Mouse (Mus musculus) gastrocnemius, postnatal 36 days (tissue): ENCODE measurements at regions not wholly inside any gene's neighbourhood (a gene's known extent, or its start where the extent isn't known, plus 50 kb on each side); places are given as distances from the start of the nearest gene placed in this dataset.

ENCODE experiments used
- DNase-seq, 2 experiments: peaks; one replicate each; pipeline ENCODE4 v3.0.0; 2022
- intact Hi-C: fragments of 180-260 bp; cut with DNase I; formaldehyde crosslinking; loops from one replicate; pipeline ENCODE4 v1.15.1; 2025

GRCm38 (mm10) chr11:113192086-113192856 is 410.2 kb downstream of the Sox9 start:
- intact Hi-C loops: no loop called here
- no peak for DNase-seq

DNA sequence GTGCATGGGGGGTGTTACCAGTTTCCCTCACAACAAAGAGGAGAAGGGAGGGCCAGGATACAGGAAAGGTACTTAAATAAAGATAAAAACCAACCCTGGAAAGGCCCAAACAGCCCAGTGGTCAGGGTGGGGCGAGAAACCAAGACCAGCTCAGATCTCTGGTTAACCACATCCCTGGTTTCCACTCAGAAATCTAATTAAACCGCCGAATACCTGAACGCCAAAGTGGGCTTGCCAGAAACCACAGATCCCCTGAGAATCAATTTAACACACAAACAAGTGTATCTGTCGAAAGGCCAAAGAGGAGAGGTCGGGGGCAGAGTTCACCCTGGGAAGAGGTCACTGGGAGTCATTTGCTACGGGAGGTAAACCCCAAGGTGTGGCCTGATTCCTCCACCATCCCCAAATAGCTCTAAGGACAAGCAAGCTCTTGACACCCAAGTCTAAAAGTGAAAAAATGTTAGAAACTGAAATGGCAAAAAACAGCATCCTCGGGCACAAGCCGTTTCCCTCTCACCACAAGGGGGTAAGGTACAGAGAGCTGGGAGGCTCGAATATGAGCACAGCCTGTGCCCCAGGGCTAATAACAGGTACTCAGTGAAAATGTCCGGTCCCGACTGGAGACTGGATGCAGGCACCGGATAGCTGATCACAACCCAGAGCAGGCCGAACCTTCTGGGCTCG is 412.3 kb downstream of the Sox9 start:
- intact Hi-C loops: no loop called here
- no peak for DNase-seq
